Mouse (Mus musculus): ENCODE measurements around the gene Dnajc10. TPM values are rescaled to one million over a fixed set of nuclear protein-coding genes. Genes with fewer than 3 reads are reported as not detected.

The Dnajc10 gene
- total RNA-seq, 1 experiment from 2014 or later, result 92.3 TPM

DNA sequence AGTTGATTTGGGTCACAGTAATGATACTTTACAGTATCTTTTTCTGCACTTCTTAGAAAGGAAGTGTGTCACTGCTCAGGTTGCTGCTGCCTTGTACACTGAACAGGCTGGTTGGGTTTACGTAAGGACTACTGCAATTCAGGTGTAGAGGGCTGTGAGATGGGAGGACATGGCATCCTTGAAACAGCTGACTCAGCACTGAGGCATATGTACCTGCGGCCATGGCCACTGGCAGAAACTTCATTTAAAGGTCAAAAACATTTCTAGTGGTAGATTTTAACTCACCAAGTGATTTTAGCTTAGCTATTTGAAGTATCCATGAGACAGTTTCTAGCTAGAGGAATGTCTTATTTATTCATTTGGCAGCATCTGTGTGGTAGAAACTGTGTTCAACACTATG is 10.5 kb downstream of the Dnajc10 start:
- no peak for ATAC-seq (replicated peaks; ENCODE audit: insufficient number of reproducible peaks, low FRiP score, low TSS enrichment, poor library complexity, severe bottlenecking)

DNA sequence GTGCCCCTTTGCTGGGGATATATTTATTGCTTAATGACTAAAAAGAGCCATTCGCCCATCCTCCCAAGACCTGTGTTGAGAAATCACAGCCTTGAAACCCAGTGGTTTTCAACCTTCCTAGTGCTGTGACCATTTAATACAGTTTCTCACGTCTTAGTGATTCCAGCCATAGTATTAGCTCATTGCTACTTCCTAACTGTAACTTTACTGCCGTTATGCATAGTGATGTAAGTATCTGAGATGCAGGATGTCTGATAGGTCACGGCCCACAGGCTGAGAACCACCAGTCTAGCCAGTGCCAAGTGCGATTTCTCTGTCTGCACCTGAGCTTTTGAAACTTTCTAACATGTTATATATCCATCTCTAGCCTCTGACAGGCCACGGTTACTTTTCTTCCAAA is 12.0 kb downstream of the Dnajc10 start:
- no peak for ATAC-seq (replicated peaks; ENCODE audit: insufficient number of reproducible peaks, low FRiP score, low TSS enrichment, poor library complexity, severe bottlenecking)

DNA sequence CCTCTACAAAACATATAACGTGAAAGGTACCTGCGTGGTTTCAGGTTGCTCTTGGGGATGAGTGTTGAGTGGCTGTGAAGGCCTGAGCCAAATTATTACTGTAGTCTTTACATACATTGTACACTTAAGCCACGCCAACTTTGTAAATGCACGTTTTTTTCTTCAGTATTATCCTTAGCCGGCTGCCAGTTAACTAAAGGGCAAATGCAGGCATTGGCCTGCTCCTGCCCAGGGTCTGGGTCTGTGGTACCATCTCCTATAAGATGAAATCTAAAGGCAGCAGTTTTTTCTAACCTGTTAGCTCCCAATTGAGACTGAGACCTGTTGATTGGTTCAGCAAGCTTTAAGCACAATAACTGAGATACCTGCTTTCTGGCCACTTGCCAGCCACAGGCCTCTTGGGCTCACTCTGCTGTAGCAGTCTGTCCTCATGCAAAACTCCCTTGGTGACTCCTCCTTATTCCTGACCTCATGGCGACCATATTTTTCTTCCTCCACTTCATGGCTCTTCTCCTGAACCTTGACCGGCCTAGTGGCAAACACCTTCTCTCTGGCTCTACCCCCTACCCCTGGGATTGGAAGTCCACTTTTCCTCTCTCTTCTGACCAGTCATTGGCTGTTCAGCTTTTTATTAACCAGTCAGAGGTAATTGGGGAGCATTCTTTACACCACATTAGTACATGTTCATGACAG is 13.8 kb downstream of the Dnajc10 start:
- no peak for ATAC-seq (replicated peaks; ENCODE audit: insufficient number of reproducible peaks, low FRiP score, low TSS enrichment, poor library complexity, severe bottlenecking)

GRCm38 (mm10) chr2:80340537-80340936 is 25.3 kb downstream of the Dnajc10 start:
- ATAC-seq (replicated peaks; ENCODE audit: insufficient number of reproducible peaks, low FRiP score, low TSS enrichment, poor library complexity, severe bottlenecking), result no peak

DNA sequence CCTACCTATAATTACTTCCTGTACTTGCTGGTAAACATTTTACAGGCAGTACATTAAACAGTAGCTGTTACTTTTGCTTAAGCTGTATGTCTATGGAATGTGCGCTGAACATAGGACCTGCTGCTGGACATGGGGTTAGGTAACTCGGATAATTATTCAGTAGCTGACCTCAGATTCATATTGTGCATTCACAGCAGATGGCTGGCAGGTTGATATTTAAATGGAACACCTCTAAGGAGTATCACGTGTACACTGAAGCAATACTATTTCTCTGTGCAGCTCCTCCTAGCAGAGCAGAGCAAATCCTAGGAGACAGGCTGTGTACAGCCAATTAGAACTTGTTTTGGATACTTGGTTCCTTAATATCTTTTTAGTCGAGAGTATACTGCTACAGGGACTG is 39.3 kb downstream of the Dnajc10 start:
- no peak for ATAC-seq (replicated peaks; ENCODE audit: insufficient number of reproducible peaks, low FRiP score, low TSS enrichment, poor library complexity, severe bottlenecking)

- no peak for ATAC-seq (replicated peaks; ENCODE audit: insufficient number of reproducible peaks, low FRiP score, low TSS enrichment, poor library complexity, severe bottlenecking)
Observed at GRCm38 (mm10) chr2:80356656-80357231, 41.5 kb downstream of the Dnajc10 start.

- no peak for ATAC-seq (replicated peaks; ENCODE audit: insufficient number of reproducible peaks, low FRiP score, low TSS enrichment, poor library complexity, severe bottlenecking)
Observed at GRCm38 (mm10) chr2:80371458-80371857, 56.2 kb downstream of the Dnajc10 start.

- ATAC-seq (replicated peaks; ENCODE audit: insufficient number of reproducible peaks, low FRiP score, low TSS enrichment, poor library complexity, severe bottlenecking), result no peak
Observed at GRCm38 (mm10) chr2:80374892-80375291, 59.6 kb downstream of the Dnajc10 start.

- ATAC-seq (replicated peaks; ENCODE audit: insufficient number of reproducible peaks, low FRiP score, low TSS enrichment, poor library complexity, severe bottlenecking), result no peak
Observed at GRCm38 (mm10) chr2:80379848-80380247, 64.6 kb downstream of the Dnajc10 start.

- no peak for ATAC-seq (replicated peaks; ENCODE audit: insufficient number of reproducible peaks, low FRiP score, low TSS enrichment, poor library complexity, severe bottlenecking)
Observed at GRCm38 (mm10) chr2:80384447-80384846, 69.2 kb downstream of the Dnajc10 start.

- no peak for ATAC-seq (replicated peaks; ENCODE audit: insufficient number of reproducible peaks, low FRiP score, low TSS enrichment, poor library complexity, severe bottlenecking)
Observed at GRCm38 (mm10) chr2:80386255-80386654, 71.0 kb downstream of the Dnajc10 start.

- ATAC-seq (replicated peaks; ENCODE audit: insufficient number of reproducible peaks, low FRiP score, low TSS enrichment, poor library complexity, severe bottlenecking), result no peak
Observed at GRCm38 (mm10) chr2:80387668-80388067, 72.4 kb downstream of the Dnajc10 start.

DNA sequence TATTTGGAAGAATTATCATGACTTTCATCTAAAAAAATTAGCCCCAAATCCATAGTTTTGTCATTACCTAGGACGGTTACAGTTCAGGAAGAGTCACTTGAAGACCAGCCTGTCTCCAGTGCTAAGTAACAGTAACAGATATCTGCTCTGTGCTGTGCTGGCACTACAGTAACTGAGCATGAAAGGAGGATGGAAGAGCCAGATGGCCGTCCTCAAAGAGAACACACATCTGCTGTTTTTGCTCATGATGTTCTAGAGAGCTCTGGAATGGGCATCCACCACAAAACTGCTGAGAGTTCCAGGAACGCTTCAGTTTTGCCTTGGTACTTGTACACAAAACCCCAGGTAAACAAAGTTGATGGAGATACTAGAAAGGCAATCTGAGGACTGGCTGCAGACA is 73.1 kb downstream of the Dnajc10 start:
- no peak for ATAC-seq (replicated peaks; ENCODE audit: insufficient number of reproducible peaks, low FRiP score, low TSS enrichment, poor library complexity, severe bottlenecking)

- ATAC-seq (replicated peaks; ENCODE audit: insufficient number of reproducible peaks, low FRiP score, low TSS enrichment, poor library complexity, severe bottlenecking), result no peak
Observed at GRCm38 (mm10) chr2:80396057-80396456, 80.8 kb downstream of the Dnajc10 start.

DNA sequence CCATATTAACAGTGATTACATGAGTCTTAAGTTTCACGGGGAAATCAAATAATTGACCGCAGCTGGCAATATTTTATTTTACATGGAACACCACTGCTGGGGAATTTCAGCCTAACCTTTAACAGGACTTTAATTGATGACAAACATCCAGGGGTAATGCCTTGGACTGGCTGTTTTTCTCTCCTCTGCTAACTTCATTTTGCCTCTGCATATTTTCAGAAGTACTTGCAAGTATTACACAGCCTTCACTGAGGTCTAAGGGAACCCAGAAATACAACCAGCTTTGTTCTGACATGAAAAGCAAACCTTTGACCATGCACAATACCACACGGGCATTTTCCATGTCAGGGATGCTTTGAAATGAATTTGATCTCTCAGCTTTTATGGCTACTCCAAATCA is 81.6 kb downstream of the Dnajc10 start:
- no peak for ATAC-seq (replicated peaks; ENCODE audit: insufficient number of reproducible peaks, low FRiP score, low TSS enrichment, poor library complexity, severe bottlenecking)

DNA sequence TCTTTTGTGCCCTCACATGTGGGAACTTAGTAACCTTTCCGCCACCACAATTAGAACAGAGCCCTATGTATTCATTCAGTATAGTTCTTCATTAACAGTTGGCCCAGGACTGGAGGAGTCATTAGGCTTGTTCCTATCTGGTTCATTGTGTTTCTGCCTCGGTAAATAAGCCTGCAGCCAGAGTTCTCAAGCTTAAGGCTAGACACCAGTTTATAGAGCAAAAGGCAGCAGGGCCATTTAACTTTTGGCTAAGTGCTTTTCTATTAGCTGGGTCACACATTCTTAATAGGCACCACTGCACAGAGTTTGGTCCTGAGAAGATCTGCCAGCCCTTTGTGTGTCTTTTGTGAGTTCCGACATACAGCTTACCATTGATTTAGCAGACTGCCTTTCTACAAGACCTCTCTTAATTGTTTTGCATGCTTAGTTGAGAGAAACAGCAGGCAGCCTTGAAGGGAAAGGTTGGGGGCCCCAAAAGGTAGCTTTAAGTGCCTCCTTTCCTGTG is 83.4 kb downstream of the Dnajc10 start:
- no peak for ATAC-seq (replicated peaks; ENCODE audit: insufficient number of reproducible peaks, low FRiP score, low TSS enrichment, poor library complexity, severe bottlenecking)

Other genes starting within 250 kb of the Dnajc10 start
- gene Pde1a, start 186.0 kb upstream of the Dnajc10 start, total RNA-seq (2017), result not detected in 3 replicates
- gene Prdx6b, start 23.0 kb upstream of the Dnajc10 start, total RNA-seq (2017), result 0.32 TPM in 1 of 3 replicates, not detected in the others
- gene Frzb, start 132.2 kb downstream of the Dnajc10 start, total RNA-seq (2017), result not detected in 3 replicates